Mouse (Mus musculus) frontal cortex, postnatal 36 days (tissue): ENCODE measurements around the gene 1810055G02Rik.

ENCODE experiments used
- DNase-seq, 2 experiments: peaks; one replicate each; pipeline ENCODE4 v3.0.0; 2022; ENCODE audit warnings: low spot score in 2 of 2

1810055G02Rik gene

DNA sequence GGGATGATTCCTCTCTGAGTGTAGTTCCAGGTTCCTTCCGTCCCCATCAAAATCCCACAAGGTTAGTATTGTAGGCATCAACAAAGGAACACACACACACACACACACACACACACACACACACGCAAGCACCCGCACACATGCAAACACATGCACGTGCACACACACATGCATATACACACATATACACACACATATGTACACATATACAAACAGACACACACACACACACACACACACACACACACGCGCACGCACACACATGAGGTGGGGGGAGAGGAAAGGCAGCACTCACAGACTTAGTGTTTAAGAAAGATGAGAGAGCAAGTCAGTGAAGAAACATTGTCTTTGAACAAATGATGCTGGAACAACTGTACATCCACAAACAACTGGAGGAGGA lies 35.3 kb downstream of the 1810055G02Rik start:
- no peak for DNase-seq

DNA sequence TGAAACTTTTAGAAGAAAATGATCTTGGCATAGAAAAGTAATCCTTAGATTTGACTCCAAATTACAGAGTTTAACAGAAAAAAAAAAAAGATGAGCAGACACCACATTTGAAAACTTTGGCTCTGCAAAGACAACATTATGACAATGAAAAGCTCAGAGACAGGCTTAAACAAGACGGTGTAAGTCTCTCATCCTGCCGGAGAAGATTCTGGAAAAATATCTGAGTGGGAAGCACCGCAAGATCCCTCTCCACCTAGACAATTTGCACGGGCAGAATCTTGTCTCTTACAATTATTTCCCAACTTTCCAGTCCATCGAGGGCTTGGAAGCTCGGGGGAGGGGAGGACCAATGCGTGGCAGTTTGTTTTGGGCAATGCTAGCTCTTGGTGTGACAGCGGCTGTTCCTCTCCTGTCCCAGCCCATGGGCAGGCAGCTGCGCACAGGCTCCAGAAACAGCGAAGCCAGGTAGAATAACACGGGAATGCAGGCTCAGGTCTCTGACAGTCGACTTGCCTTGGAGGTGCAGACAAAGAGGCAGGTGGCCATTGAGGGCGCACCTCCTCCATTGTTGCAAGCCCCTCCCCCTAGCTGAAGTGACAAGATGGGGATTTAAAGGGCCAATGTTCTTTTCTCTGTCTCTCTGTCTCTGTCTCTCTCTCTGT lies 35.9 kb downstream of the 1810055G02Rik start:
- peak; percentile 57 to 64 for DNase-seq

DNA sequence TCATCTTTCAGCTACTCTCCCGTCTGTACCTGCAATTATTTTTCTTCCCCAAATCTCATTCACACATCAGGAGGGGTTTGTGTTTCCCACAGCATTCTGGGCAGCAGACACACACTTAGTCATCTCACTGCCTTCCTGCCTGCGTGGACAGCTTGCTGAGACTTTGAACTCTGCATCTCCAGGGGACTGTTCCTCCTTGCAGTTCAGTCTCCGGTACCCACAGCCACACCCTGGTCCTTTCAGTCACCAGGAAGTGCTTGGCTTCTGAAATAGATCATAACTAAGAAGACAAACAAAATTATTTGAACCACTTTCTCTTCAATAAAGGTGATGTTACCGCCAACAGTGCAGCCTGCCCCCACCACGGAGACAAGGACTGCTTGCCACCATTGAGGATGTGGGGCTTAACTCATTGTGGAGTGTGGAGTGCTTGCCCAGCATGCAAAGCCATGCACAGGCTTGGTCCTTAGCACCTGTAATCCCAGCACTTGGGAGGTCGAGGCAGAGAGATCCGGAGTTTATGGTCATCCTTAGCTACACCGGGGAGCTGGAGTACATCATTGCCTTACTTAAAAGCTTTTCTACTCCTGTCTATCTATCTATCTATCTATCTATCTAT lies 44.6 kb downstream of the 1810055G02Rik start:
- no peak for DNase-seq

DNA sequence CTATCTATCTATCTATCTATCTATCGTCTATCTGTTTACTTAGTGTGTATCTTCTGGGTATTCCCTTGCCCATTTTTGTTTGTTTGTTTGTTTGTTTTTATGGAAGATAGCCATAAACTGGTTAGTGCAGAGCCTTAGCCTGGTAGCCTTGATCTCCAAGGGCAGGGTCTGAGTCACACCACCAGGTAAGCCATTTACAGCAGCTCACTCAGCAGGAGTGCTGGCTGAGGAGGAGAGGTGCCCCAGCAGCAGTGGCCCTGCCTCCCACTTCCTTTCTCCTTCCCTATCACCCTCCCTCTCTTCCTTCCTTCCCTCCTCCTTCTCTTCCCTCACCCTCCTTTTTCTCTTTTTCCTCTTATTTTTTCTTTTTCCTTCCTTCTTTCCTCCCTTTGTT lies 45.1 kb downstream of the 1810055G02Rik start:
- no peak for DNase-seq

DNA sequence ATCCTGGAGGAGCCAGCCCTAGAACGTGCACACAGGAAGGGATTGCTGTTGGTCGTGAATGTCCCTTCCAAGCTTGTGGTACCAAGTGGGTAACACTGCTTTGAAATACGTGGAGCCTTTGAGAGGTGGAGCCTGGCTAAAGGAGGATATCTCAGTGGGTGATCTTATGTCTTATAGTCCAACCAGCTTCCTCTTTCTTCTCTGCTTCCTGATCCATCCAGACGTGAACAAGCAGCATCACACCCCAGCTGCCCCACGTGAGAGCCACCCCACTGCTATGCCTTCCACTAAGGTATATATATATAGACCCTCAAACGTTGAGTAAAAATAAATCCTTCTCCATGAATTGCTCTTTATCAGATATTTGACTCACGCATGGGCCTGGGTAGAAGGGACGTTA lies 45.6 kb downstream of the 1810055G02Rik start:
- no peak for DNase-seq

DNA sequence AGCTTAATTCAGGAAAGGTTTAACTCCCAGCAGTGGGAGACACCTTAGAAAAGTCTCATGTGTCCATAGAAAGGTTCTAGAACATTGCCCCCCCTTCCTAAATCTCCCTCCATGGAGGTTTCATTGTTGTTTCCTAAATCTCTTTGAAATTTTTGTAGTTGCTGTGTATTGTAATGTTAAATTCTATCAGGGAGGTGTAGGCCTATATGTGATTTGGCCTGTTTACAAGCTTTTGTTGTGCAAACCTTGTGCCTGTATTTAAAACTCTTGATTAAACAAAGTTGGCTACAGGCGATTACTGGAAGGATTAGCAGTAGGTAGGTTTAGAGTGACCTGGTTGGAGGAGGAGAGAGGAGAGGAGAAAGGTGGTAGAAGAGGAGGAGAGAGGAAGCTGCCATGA lies 49.8 kb downstream of the 1810055G02Rik start:
- DNase-seq, result no peak

DNA sequence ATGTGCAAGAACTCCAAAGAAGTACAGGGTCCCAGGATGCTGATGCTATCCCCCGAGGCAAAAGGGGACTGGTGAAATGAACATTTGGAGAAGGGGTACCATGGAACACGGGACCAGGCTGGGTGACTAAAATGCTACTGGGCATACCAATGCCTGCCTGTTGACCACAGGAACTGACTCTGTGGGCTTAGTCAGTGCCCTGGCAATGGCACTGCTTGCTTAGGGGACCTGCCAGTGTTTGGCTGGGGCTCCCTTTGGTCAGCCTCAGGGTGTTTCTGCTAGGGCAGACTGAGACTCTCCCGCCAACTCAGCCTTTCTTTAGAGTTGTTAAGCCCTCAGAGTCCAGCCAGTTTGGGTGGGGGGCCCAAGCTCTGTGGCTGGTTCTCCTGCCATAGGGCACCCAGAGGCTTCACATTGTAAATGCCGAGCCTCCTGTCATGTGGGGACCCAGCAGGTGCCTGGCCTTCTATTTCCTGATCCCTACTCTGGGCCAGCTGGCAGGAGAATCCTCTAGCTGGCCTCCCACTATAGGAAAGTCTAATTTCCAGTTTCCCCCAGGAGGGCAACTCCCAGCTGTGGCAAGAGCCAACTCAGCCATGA lies 57.2 kb downstream of the 1810055G02Rik start:
- no peak for DNase-seq

DNA sequence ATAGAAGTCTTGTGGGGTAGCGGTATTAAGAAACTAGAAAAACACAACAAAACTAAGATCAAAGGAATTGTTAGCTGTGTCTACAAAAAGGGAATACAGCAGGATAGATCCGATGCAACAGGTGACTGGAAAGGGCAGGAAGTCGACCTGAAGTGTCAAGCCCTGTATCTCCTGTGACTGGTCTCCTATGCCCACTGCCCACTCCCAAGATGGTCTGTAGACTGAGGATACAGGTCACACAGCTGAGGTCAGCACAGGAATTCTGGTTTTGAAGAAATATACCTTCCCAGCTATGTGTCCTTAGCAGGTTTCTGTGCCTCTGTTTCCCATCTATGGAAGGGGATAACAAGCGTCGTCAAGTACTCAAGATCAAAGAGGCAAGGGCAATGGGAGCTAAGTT lies 58.3 kb downstream of the 1810055G02Rik start:
- DNase-seq, result no peak

DNA sequence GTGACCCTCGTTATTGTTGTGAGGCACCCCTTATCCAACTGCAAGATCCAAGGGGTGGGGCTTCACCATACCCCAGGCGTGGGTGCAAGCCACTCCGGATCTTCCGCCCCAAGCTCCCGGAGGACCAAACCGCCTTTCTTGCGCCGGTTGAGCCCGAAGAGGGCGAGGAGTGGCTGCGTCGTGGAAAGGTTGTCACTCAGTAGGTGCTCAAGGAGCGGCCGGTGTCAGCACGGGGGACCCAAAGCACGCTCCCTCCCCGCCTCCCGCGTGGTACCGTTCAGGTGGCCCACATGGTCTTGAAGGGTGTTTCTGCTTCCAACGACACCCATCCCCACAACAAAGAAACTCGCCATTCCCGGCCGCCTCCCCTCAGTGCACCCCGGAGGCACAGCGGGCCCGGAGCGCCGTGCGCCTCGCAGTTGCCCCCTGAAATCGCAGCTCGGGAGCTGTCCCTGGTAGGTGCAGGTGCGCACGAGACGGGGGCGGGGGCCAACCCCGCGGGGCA lies 59.2 kb downstream of the 1810055G02Rik start, which contains the start of gene Kmt5b:
Kmt5b (plus strand) TSS at position 146 of the 505 bp plus-strand sequence.
- DNase-seq, result peak; percentile 67 to 68
